Mouse (Mus musculus): ENCODE data around the gene Nmrk2.
"Not testable (repeated sequence)": the region's sequence is repeated elsewhere in the genome, so short reads cannot be mapped to it uniquely, and the experiment has no call there.

Nmrk2 gene

GRCm38 (mm10) chr10:81201807-81202758 lies at the start of gene Nmrk2:
Gene Nmrk2 (minus strand): TSS chr10:81202051.
- DNase-seq (ENCODE audit: low spot score in 2 of 2) = no peak

DNA sequence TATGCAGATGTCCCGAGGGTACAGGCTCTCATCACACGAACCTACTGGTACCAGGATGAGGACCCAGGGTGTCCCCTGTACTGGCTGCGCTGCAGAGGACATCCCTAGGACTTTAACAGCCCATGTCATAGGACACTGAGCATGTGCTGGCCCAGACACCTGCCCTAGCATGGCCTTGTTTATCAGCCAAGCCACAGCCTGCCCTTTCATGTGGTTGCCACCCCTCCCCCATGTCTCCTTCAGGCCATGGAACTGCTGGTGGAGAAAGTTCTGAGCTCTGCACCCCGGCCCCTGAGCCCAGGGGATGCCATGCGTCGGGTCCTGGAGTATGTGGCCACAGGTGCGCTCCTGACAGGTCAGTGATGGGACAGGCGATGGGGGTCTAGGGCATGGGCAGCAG lies 47.6 kb upstream of the Nmrk2 start:
- no peak for DNase-seq (ENCODE audit: low spot score in 2 of 2)

- DNase-seq (ENCODE audit: low spot score in 2 of 2) = no peak
Observed at GRCm38 (mm10) chr10:81247804-81248203, 46.0 kb upstream of the Nmrk2 start.

- DNase-seq (ENCODE audit: low spot score in 2 of 2) = no peak
Observed at GRCm38 (mm10) chr10:81245166-81245565, 43.3 kb upstream of the Nmrk2 start.

DNA sequence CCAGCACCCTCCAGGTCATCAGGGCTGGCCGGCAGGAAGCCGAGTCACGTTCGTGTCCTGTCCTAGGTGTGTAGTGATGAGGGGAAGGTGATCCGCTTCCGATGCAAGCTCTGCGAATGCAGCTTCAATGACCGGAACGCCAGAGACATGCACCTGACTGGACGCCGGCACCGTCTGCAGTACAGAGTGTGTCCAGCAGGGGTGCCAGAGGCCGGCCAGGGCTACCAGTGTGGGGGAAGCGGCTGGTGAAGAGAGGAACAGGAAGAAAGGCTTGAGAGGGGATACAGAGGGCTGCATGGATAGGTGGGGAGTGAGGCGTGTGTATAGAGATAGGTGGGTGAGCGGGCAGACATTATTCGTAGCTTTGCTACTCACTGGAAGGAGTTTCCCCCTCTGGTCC lies 42.7 kb upstream of the Nmrk2 start:
- peak; percentile 82 to 88 for DNase-seq (ENCODE audit: low spot score in 2 of 2)

- DNase-seq (ENCODE audit: low spot score in 2 of 2) = no peak
Observed at GRCm38 (mm10) chr10:81244146-81244545, 42.3 kb upstream of the Nmrk2 start.

- no peak for DNase-seq (ENCODE audit: low spot score in 2 of 2)
Observed at GRCm38 (mm10) chr10:81242021-81242420, 40.2 kb upstream of the Nmrk2 start.

DNA sequence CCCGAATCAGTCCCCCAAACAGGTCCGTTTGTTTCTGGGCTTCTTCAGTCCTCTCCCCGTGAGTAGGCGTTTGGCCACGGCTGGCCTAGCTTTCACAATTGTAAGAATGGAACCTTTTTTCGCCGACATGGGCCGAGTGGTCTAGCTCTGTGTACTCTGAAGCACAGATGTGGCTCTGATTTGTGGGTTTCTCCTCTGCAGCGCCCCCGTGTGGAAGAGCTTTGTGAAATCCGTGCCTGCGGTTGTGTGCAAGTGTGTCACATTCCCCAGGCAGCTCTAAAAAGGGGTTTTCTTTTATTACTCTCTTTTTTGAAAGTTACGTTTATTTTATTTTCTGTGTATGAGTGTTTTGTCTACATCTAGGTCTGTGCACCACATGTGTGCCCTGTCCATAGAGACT lies 39.0 kb upstream of the Nmrk2 start:
- DNase-seq (ENCODE audit: low spot score in 2 of 2) = peak in 1 of 2 experiments; percentile 83

DNA sequence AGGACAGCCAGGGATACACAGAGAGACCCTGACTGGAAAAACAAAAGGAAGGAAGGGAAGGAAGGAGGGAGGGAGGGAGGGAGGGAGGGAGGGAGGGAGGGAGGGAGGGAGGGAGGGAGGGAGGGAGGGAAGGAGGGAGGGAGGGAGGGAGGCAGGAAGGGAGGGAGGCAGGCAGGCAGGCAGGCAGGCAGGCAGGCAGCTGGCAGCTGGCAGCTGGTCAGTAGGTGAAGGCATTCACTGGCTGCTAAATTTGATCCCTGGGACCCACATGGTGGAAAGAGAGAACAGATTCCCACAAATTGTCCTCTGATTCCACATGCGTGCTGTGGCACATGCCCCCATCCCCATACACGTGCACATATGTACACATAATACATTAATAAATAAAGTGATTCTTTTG lies 36.8 kb upstream of the Nmrk2 start:
- no peak for DNase-seq (ENCODE audit: low spot score in 2 of 2)

DNA sequence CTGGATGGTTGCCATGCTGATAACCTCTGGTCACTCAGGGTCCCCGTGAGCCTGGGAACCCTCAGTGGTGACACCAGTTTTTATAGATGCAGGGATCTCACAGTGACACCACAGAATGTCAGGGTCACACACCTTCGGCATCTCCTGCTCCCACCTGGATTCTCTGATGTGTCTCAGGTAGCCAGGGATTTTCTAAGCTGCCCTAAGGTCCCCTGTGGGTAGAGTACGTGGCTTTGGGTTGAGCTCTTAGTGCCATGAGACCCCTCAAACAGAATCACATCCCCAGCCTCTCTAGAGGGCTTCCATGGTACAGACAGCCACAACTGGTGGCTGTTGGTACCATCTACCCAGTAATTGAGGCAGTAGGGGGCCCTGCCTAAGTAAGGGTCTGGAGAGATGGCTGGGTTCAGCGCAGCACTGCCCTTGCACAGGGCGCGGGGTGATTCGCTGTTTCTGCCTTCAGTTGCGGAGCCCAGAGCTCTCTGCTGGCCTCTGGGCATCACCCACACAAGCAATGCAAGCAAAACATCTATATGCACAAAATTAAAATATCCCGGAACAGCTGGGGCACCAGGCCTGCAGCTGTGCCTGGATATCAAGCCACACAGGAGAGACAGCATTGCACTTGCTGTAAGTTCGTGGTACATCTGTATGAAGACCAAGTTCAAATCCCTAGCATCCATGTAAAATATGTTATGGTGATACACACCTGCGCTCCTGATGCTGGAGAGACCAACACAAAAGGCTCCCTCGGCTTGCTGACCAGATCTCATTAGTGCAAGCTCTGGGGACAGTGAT lies 34.8 kb upstream of the Nmrk2 start:
- no peak for DNase-seq (ENCODE audit: low spot score in 2 of 2)

DNA sequence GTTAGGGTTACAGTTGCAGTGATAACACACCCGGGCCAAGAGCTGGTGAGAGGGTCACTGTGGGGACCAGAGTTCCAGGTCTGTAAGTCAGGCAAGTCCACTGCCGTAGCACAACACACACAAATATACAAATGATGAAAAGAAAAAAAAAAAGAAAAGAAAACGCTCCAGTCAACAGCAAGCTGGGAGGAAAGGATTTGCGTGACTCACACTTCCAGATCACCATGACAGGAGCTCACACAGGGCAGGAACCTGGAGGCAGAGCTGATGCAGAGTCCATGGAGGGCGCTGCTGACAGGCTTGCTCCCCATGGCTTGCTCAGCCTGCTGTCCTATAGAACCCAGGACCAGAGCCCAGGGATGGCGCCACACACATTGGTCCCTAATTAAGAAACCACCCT lies 32.4 kb upstream of the Nmrk2 start:
- no peak for DNase-seq (ENCODE audit: low spot score in 2 of 2)

- DNase-seq (ENCODE audit: low spot score in 2 of 2) = no peak
Observed at GRCm38 (mm10) chr10:81233226-81233585, 31.4 kb upstream of the Nmrk2 start.

DNA sequence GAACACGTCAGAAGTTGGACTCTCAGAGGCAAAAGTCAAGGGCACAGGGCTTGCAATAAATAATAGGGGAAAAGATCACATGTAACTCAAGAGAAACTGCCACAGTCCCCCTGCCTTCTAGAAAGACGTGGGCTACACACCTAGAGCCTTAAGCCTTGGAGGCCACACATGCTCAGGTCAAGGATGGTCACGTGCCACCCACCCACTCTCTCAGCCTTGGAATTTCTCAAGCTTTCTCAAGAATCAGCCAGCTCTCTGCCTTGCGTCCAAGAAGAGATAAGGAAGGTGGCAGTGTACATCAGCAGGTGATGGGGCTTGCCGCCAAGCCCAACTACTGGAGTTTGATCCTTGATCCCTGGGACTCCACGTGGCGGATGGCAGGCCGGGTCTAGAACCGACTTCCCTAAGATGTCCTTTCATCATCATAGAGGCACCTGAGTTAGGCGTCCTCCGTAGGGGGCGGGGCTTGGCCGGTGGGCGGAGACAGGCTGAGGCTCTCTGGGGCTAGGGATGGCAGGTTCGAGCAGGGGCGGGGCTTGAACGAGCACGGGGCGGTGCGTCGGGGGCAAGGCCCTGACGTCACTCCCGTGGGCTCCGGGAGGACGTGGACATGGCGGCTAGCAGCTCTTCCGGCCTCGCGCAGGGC lies 30.9 kb upstream of the Nmrk2 start, which contains the start of gene Zfr2:
Gene Zfr2, plus strand, starts transcription at position 576 of the 646 bp plus-strand sequence.
- peak; percentile 74 to 94 for DNase-seq (ENCODE audit: low spot score in 2 of 2)

GRCm38 (mm10) chr10:81231436-81231835 lies 29.6 kb upstream of the Nmrk2 start:
- DNase-seq (ENCODE audit: low spot score in 2 of 2) = no peak

- DNase-seq (ENCODE audit: low spot score in 2 of 2) = no peak
Observed at GRCm38 (mm10) chr10:81230438-81231332, 28.8 kb upstream of the Nmrk2 start, which contains the start of gene Atcay. Gene Atcay (minus strand): TSS chr10:81230833.

- DNase-seq (ENCODE audit: low spot score in 2 of 2) = no peak
Observed at GRCm38 (mm10) chr10:81229735-81230437, 28.0 kb upstream of the Nmrk2 start.

DNA sequence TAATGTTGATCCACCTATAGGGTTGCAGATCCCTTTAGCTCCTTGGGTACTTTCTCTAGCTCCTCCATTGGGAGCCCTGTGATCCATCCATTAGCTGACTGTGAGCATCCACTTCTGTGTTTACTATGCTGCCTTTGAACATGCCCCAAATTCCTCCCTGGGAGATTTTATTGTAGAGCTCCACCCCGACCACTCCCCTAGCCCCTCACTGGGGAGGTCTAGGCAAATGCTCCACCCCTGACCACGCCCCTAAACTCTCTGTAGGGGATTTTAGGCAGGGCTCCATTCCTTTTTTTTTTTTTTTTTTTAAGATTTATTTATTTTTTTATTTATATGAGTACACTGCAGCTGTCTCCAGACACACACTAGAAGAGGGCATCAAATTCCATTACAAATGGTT lies 21.9 kb upstream of the Nmrk2 start:
- DNase-seq (ENCODE audit: low spot score in 2 of 2) = not testable (repeated sequence)

DNA sequence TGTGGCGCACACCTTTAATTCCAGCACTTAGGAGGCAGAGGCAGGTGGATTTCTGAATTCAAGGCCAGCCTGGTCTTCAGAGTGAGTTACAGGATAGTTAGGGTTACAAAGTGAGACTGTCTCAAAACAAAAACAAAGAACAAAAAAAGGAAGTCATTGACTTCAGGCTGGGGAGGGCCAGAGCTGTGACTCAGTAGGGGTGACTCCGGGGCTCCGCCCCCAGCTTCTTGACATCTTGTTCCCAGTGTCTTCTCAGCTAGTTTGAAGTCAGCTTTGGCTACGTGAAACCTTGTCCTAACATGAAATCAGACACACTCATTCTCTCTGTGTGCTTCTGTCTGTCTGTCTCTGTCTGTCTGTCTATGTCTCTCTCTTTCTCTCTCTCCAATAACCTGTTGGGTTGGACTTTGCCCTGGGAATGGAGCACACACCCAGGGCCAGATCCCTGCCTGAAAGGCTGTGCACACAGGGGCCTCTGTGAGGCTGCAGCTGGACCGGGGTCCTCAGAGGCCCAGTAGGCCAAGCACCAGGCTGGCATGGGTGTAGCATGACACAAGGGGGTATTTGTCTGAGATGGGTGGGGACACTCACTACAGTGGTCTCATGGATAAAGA lies 19.7 kb upstream of the Nmrk2 start:
- no peak for DNase-seq (ENCODE audit: low spot score in 2 of 2)

DNA sequence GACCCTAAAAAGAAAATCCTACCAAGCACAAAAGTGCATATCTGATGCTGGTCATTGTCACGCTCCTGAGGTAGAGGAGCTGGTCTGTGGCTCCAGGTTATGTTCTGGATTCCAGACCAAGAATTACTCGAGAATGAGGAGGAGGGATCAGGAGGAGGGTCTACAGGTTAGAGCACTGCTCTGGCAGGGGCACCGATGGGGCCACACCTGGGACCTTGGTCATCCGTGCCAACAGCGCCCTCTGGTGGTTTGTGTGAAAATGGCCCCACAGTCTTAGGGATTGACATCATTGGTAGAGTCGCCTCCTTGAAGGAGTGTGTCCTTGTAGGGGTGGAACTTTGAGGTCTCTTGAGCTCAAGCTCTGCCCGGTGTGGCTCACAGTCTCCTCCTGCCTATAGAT lies 16.1 kb upstream of the Nmrk2 start:
- DNase-seq (ENCODE audit: low spot score in 2 of 2) = peak; percentile 74 to 87

DNA sequence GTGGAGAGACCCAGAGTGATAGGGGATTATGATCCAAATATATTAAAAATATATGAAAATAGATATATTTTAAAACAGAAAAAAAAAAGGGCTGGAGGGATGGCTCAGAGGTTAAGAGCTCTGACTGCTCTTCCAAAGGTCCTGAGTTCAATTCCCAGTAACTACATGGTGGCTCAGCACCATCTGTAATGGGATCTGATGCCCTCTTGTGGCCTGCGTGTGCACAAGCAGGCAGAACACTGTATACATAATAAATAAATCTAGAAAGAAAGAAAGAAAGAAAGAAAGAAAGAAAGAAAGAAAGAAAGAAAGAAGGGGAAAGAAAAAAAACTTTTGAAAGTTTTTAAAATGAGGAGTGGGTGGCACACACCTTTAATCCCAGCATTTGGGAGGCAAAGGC lies 15.4 kb upstream of the Nmrk2 start:
- DNase-seq (ENCODE audit: low spot score in 2 of 2) = peak in 1 of 2 experiments; percentile 67
